Mouse (Mus musculus): Measurements from ENCODE around the gene Rpia. TPM values are rescaled to one million over a fixed set of nuclear protein-coding genes. Genes with fewer than 3 reads are reported as not detected.

The Rpia gene
- polyA plus RNA-seq, 1 experiment: 12.9 TPM

DNA sequence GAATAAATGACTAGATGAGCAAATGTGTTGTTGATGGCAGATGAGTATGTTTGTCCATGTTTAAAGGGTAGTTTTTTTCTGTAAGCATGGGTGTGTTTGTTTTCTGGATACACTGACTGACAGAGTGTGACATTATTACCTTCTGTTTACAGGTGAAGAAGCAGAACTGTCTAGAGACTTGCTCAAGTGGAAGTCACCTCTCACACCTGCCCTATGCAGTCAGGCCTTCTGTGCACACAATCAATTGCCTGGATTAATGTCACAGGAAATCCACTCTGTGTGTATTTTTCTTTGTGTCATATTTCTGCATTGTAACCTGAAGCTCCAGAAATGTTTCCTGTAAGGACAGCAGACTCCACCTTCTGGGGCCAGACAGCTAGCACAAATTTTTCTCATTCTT is 51.5 kb downstream of the Rpia start:
- Histone ChIP-seq H3K36me3 (ENCODE audit: control insufficient read depth, insufficient read depth, low read length) (no peaks in the 10 kb centered on the region), H3K4me1 (ENCODE audit: control insufficient read depth, insufficient read depth, insufficient read length, low read length) (no peaks in the 10 kb centered on the region; the same call in 1 of the 2 replicates), H3K4me3 (ENCODE audit: low read depth, low read length) (no peak overlapping the region), H3K27me3 (ENCODE audit: control insufficient read depth, insufficient read depth, low read length) (no peaks in the 10 kb centered on the region), H3K27ac (ENCODE audit: insufficient read depth, low read depth, low read length) (peak overlapping the region; percentile 21; the same call in 1 of the 2 replicates)
- TF ChIP-seq POLR2A (IDR thresholded peaks at IDR 0.05; ENCODE audit: low read depth, low read length) (no peak), CTCF (IDR thresholded peaks at IDR 0.05; ENCODE audit: extremely low read depth, insufficient read length, insufficient replicate concordance, low read depth, low read length) (no peak)

DNA sequence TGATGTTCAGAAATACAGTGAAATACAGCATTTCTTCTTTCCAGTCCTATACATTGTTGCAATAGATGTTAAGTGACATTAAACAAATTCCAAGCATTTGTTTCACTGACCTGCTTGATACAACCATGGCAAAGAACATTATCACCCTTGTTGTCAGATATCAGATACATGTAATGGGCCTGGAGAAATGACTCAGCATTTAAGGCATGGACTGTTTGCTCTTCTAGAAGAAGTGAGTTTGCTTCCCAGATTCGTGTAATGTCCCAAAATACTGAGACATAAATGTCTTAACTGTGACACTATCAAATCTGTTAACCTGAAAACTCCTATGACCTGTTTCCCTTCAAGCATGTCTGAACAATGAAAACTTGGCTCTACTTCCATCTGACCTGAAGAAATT is 52.6 kb downstream of the Rpia start:
- no peaks in the 10 kb centered on the region for H3K36me3 ChIP-seq (ENCODE audit: control insufficient read depth, insufficient read depth, low read length)
- 28% methylated on average over 1 of the region's 1 CpGs for WGBS
- H3K4me3 ChIP-seq (ENCODE audit: low read depth, low read length): no peak overlapping the region
- H3K27ac ChIP-seq (ENCODE audit: insufficient read depth, low read depth, low read length): peak overlapping the region; percentile 44
- TF ChIP-seq POLR2A (IDR thresholded peaks at IDR 0.05; ENCODE audit: low read depth, low read length): no peak
- no peak for TF ChIP-seq CTCF (IDR thresholded peaks at IDR 0.05; ENCODE audit: extremely low read depth, insufficient read length, insufficient replicate concordance, low read depth, low read length)
- H3K4me1 ChIP-seq (ENCODE audit: control insufficient read depth, insufficient read depth, insufficient read length, low read length): no peaks in the 10 kb centered on the region; the same call in 1 of the 2 replicates
- H3K27me3 ChIP-seq (ENCODE audit: control insufficient read depth, insufficient read depth, low read length): no peaks in the 10 kb centered on the region

DNA sequence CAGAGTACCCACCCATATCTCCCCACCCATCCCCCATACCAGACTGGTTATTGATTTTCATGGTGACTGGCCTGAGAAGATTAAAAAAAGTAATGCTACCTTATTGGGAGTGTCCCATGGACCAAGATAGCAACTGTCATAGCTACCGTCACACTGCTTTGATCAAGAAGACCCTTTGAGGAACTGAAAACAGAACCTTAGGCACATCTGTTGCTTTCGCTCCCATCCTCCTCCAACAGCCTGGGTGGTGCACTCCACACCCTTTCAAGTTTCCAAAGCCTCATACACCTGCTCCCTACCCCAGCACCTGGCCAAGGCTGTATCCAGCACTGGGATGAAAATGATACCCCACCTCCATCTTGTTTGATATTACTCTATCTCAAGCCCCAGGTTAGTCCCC is 56.5 kb downstream of the Rpia start:
- Histone ChIP-seq H3K27ac (ENCODE audit: insufficient read depth, low read depth, low read length) (peak overlapping the region; percentile 49; the same call in 1 of the 2 replicates), H3K4me3 (ENCODE audit: low read depth, low read length) (no peak overlapping the region), H3K4me1 (ENCODE audit: control insufficient read depth, insufficient read depth, insufficient read length, low read length) (no peaks in the 10 kb centered on the region), H3K27me3 (ENCODE audit: control insufficient read depth, insufficient read depth, low read length) (no peaks in the 10 kb centered on the region), H3K36me3 (ENCODE audit: control insufficient read depth, insufficient read depth, low read length) (no peaks in the 10 kb centered on the region)
- TF ChIP-seq POLR2A (IDR thresholded peaks at IDR 0.05; ENCODE audit: low read depth, low read length) (no peak), CTCF (IDR thresholded peaks at IDR 0.05; ENCODE audit: extremely low read depth, insufficient read length, insufficient replicate concordance, low read depth, low read length) (no peak)
- WGBS: 68% methylated on average over 2 of the region's 2 CpGs

DNA sequence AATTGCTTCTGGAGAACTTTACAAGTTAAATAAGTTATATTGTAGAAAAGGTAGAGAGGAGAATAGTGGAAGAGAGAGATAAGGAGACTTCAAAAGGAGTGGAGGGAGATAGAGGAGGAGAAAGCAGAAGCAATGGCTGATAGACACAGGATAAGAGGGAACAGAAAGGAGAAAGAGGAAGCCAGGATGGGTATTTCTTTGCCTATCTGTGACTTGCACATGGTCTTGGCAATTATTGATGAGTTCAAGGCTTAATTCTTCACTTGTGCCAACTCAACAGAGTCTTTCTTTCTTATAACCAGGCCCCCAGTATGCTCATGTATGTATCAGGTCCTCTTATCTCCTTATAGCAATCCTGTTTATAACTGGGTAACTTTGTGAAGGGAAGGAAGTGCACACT is 61.2 kb downstream of the Rpia start:
- Histone ChIP-seq H3K36me3 (ENCODE audit: control insufficient read depth, insufficient read depth, low read length) (no peaks in the 10 kb centered on the region), H3K4me3 (ENCODE audit: low read depth, low read length) (no peak overlapping the region), H3K27ac (ENCODE audit: insufficient read depth, low read depth, low read length) (no peak overlapping the region), H3K27me3 (ENCODE audit: control insufficient read depth, insufficient read depth, low read length) (no peaks in the 10 kb centered on the region), H3K4me1 (ENCODE audit: control insufficient read depth, insufficient read depth, insufficient read length, low read length) (no peaks in the 10 kb centered on the region)
- TF ChIP-seq POLR2A (IDR thresholded peaks at IDR 0.05; ENCODE audit: low read depth, low read length) (no peak), CTCF (IDR thresholded peaks at IDR 0.05; ENCODE audit: extremely low read depth, insufficient read length, insufficient replicate concordance, low read depth, low read length) (no peak)

DNA sequence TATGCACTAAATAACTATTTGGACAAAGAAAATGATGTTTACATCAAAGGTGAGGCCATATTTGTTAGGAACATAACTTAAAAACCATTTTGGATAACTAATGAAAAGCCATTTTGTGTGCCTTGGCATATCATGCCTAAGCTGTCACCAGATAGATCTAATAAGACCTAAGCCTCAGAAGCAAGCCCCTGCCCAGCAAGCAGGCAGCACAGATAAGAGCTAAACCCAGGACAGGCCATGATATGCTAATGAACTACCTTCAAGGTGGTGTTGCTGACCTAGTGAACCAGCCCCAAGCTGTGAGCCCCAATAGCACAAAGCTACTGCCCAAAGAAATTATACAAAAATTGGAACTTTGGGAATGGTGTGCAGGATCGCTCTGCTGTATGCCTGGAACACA is 62.9 kb downstream of the Rpia start:
- Histone ChIP-seq H3K36me3 (ENCODE audit: control insufficient read depth, insufficient read depth, low read length) (no peaks in the 10 kb centered on the region), H3K4me3 (ENCODE audit: low read depth, low read length) (no peak overlapping the region), H3K4me1 (ENCODE audit: control insufficient read depth, insufficient read depth, insufficient read length, low read length) (no peaks in the 10 kb centered on the region), H3K27ac (ENCODE audit: insufficient read depth, low read depth, low read length) (no peak overlapping the region), H3K27me3 (ENCODE audit: control insufficient read depth, insufficient read depth, low read length) (no peaks in the 10 kb centered on the region)
- WGBS: 98% methylated on average over 1 of the region's 1 CpGs
- TF ChIP-seq POLR2A (IDR thresholded peaks at IDR 0.05; ENCODE audit: low read depth, low read length) (no peak), CTCF (IDR thresholded peaks at IDR 0.05; ENCODE audit: extremely low read depth, insufficient read length, insufficient replicate concordance, low read depth, low read length) (no peak)

DNA sequence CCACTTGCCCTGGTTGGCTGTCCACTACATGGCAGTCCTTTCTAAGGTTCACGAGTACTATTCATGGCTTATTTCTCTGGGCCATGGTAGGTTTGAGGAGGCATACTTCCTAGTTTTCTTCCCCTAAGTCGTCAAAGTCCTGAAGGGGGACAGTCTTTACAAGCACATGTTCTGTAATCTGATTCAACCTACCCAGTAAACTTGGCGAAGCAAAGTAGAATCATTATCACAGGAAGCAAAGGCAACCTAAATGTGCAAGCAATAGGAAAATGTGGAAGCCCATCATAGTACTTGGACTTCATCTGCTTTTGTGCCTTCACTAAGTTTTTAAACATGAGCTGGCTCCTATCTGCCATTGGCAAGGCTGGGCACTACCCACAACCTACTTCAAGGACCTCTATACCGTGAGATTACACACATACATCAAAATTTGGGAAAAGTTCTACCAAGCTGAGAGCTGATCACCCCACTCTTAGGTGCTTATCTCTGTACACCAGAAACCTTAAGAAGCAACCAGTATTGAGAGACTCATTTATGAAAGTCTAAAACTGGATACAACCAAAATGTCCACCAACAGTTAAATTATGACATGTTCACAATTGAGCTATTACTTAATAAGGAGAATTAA is 64.8 kb downstream of the Rpia start:
- Histone ChIP-seq H3K4me1 (ENCODE audit: control insufficient read depth, insufficient read depth, insufficient read length, low read length) (no peaks in the 10 kb centered on the region), H3K36me3 (ENCODE audit: control insufficient read depth, insufficient read depth, low read length) (no peaks in the 10 kb centered on the region), H3K4me3 (ENCODE audit: low read depth, low read length) (no peak overlapping the region), H3K27me3 (ENCODE audit: control insufficient read depth, insufficient read depth, low read length) (no peaks in the 10 kb centered on the region), H3K27ac (ENCODE audit: insufficient read depth, low read depth, low read length) (no peak overlapping the region; the same call in 1 of the 2 replicates)
- WGBS: 70% methylated on average over 4 of the region's 4 CpGs
- no peak for TF ChIP-seq CTCF (IDR thresholded peaks at IDR 0.05; ENCODE audit: extremely low read depth, insufficient read length, insufficient replicate concordance, low read depth, low read length)
- no peak for TF ChIP-seq POLR2A (IDR thresholded peaks at IDR 0.05; ENCODE audit: low read depth, low read length)

DNA sequence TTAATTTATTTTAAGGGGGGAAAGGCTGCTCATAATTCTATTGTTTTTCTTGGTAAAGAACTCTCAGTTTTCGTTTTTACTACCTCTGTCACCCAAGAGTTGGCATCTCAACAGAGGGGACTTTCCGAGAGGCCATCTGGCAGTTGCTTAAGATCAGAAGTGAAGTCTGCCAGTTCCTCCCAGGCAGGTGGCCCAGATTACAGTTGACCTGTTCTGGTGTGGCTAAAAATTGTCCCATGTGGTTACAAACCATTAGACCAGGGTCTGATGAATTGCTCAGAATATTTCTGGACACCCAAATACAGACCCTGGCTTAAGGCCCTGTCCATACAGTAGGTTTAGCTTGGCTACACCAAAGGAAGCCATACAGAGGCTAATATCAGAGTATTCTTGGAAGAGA is 66.4 kb downstream of the Rpia start:
- WGBS: 46% methylated on average over 2 of the region's 2 CpGs
- Histone ChIP-seq H3K27ac (ENCODE audit: insufficient read depth, low read depth, low read length) (no peak overlapping the region), H3K4me3 (ENCODE audit: low read depth, low read length) (no peak overlapping the region), H3K36me3 (ENCODE audit: control insufficient read depth, insufficient read depth, low read length) (no peaks in the 10 kb centered on the region), H3K4me1 (ENCODE audit: control insufficient read depth, insufficient read depth, insufficient read length, low read length) (no peaks in the 10 kb centered on the region), H3K27me3 (ENCODE audit: control insufficient read depth, insufficient read depth, low read length) (no peaks in the 10 kb centered on the region)
- no peak for TF ChIP-seq CTCF (IDR thresholded peaks at IDR 0.05; ENCODE audit: extremely low read depth, insufficient read length, insufficient replicate concordance, low read depth, low read length)
- TF ChIP-seq POLR2A (IDR thresholded peaks at IDR 0.05; ENCODE audit: low read depth, low read length): no peak
